Mouse (Mus musculus): ENCODE measurements around the gene Zfp36. TPM values are rescaled to one million over a fixed set of nuclear protein-coding genes. Genes with fewer than 3 reads are reported as not detected.
A peak's percentile ranks its signal among the peaks of the same experiment; 100 is the strongest.

Gene Zfp36
- polyA plus RNA-seq, 1 experiment from 2014 or later, result 26.1 TPM

DNA sequence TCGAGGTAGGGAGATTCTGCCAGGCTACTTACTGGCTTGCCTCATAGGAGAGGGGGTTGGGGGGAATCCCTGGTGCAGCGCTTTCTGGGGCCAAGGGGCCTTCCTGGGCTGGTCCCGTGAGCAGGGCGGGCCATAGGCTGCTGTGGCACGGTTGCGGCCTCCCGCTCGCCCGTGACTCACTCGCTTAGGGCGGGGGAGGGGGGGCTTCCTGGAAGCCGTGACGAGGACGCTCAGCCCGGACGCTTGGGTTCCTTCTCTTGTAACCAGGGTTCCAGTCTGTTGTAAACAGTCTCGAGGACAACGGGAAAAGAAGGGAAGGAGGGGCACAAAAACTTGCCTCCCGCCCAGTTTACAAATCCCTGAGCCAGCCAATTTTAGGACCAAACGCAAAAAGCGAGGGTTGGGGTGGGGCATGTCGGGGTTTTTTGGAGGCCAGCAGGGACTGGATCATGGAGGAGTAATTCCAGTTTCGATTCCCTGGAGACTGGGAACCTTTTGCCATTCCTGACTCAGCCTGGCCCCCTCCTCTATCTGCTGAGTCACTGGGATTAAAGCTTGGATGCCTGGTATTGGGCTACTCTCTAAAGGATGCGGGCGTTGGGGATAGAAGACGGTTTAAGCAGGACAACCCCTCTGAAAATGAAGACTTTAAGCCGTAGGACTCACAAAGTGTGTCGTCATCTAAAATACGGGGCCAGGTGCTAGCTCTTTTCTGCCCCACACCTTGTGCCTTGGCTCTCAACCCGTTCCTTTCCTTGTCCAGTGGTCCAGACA lies 1.2 kb upstream of the Zfp36 start:
- Histone ChIP-seq H3K4me1 (ENCODE audit: control insufficient read depth, insufficient read depth, low read length) (peaks cover 58% of the 10 kb centered on the region), H3K9ac (ENCODE audit: low read length) (peak overlapping the region; percentile 82), H3K4me2 (ENCODE audit: low read depth, low read length) (peak overlapping the region; percentile 69), H3K27me3 (ENCODE audit: control insufficient read depth, insufficient read depth, low read length) (no peaks in the 10 kb centered on the region), H3K9me3 (replicated peaks; ENCODE audit: control insufficient read depth, low read length) (no peaks in the 10 kb centered on the region), H3K27ac (ENCODE audit: low read length) (peak overlapping the region; percentile 100), H3K36me3 (ENCODE audit: control insufficient read depth, insufficient read depth, low read length) (peaks cover 6% of the 10 kb centered on the region; the same call in 1 of the 2 replicates), H3K4me3 (replicated peaks; ENCODE audit: low read length) (peak overlapping the region; percentile 43)
- ATAC-seq (ENCODE audit: insufficient read depth, low FRiP score), result peak; percentile 55
- 3% methylated on average over 30 of the region's 30 CpGs for WGBS

DNA sequence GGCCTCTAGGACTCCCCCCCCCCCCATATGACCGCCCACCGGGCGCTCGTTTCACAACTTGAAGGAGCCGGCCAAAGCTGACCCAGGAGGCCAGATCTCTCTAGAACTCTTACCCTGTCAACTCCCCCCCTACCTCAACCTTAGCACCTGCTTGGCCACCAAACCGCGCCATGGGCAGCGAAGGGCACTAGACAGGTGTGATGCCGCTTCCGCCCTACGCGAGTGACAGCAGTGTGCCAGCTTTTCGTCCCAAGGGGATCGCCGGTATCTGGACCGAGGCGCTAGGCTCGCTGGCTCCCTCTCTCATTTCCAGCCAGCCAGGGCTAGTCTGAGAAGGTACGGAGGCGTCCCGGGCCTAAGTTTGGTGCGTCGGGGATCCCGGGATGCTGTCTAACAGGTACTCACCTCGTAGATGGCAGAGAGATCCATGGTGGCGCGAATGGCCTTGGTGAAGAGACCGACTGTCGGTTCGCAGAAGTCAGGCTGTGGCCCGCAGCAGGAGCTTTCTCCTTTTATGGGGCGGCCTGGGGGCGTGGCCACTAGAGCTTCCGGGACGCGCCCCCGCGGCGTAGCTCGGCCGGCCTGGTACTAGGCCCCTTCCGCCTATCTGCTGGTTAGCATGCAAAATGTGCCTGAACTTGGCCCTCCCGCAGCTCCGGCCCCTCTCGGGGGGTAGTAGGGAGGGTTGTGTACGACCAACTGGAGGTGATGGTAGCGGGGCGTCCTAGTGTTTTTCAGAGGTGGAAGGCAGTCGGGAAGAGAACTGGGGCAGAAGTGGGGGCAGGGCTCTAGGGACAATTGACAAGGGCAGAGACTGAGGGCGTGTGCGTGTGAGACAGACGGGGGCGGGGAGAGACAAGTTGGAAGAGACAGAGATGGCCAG lies 1.0 kb downstream of the Zfp36 start:
- no peaks in the 10 kb centered on the region for H3K27me3 ChIP-seq (ENCODE audit: control insufficient read depth, insufficient read depth, low read length)
- peaks cover 56% of the 10 kb centered on the region for H3K4me1 ChIP-seq (ENCODE audit: control insufficient read depth, insufficient read depth, low read length)
- H3K9ac ChIP-seq (ENCODE audit: low read length), result peak overlapping the region; percentile 99
- peak overlapping the region; percentile 100 for H3K27ac ChIP-seq (ENCODE audit: low read length)
- peaks cover 6% of the 10 kb centered on the region; the same call in 1 of the 2 replicates for H3K36me3 ChIP-seq (ENCODE audit: control insufficient read depth, insufficient read depth, low read length)
- no peaks in the 10 kb centered on the region for H3K9me3 ChIP-seq (replicated peaks; ENCODE audit: control insufficient read depth, low read length)
- H3K4me2 ChIP-seq (ENCODE audit: low read depth, low read length), result peak overlapping the region; percentile 97
- WGBS, result under 1% methylated on average over 53 of the region's 53 CpGs
- peak overlapping the region; percentile 89 for H3K4me3 ChIP-seq (replicated peaks; ENCODE audit: low read length)
- ATAC-seq (ENCODE audit: insufficient read depth, low FRiP score), result peak; percentile 42

DNA sequence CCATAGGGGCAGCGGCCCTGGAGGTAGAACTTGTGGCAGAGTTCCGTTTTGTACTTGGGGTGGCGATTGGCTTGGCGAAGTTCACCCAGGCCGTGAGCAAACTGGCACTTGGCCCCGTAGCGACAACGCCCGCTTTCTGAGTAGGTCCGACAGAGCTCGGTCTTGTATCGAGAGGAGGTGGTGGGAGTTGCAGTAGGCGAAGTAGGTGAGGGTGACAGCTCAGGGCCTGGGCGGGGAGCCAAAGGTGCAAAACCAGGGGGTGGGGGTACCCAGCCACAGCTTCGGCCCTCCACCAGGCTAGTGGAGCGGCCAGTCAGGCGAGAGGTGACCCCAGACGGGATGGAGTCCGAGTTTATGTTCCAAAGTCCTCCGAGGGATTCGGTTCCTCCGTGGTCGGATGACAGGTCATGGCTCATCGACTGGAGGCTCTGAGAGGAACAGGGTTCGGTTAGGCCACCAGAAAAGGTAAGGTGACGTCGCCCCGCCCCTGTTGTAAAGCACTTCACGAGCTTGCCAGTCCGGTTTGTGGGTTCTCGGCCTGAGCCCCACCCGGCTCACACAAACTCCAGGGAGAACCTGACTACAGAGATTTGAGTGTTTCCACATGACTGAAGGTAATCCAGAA lies 1.9 kb downstream of the Zfp36 start:
- peak overlapping the region; percentile 97 for H3K4me2 ChIP-seq (ENCODE audit: low read depth, low read length)
- peaks cover 52% of the 10 kb centered on the region for H3K4me1 ChIP-seq (ENCODE audit: control insufficient read depth, insufficient read depth, low read length)
- peak overlapping the region; percentile 89 for H3K4me3 ChIP-seq (replicated peaks; ENCODE audit: low read length)
- no peaks in the 10 kb centered on the region for H3K9me3 ChIP-seq (replicated peaks; ENCODE audit: control insufficient read depth, low read length)
- H3K9ac ChIP-seq (ENCODE audit: low read length), result peak overlapping the region; percentile 99
- H3K27me3 ChIP-seq (ENCODE audit: control insufficient read depth, insufficient read depth, low read length), result no peaks in the 10 kb centered on the region
- peak overlapping the region; percentile 100 for H3K27ac ChIP-seq (ENCODE audit: low read length)
- H3K36me3 ChIP-seq (ENCODE audit: control insufficient read depth, insufficient read depth, low read length), result peaks cover 6% of the 10 kb centered on the region; the same call in 1 of the 2 replicates
- ATAC-seq (ENCODE audit: insufficient read depth, low FRiP score), result no peak
- WGBS, result 19% methylated on average over 32 of the region's 32 CpGs

DNA sequence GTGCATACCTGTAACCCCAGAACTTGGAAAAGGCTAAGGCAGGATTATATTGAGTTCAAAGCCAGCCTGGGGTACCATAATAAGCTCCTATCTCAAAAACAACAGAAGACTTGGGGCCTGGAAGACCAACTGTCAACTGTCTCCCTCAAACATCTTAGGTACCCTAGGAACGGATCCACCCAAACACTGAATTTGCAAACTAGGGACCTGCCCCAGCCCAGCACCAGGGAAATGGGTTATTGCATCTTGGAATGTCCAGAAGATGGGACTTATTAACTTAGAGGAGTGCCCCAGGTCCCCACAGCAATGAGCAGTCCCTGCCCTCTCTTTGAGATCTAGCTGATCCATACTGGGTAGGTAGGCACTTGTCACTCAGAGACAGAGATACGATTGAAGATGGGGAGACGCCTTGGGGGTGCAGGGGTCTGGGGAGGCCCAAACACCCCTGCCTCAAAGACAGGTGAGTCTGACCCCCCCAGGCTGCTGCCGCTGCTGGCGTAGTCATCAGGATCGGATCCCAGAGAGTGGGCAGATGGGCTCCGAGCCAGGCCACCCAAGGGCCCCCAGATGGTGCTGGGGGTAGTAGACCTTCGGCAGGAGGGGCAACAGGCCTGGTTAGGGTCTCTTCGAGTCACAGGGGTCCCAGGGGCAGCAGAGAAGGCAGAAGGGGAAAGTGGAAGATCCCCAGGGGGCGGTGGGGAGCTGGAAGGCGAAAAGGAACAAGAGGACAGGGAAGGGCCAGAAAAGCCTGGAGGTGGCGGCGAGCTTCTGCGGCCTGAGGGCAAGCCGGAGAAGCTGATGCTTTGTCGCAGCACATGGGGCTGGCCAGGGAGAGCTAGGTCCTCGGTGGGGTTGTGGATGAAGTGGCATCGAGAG lies 2.6 kb downstream of the Zfp36 start:
- H3K9ac ChIP-seq (ENCODE audit: low read length), result peak overlapping the region; percentile 99
- ATAC-seq (ENCODE audit: insufficient read depth, low FRiP score), result no peak
- no peaks in the 10 kb centered on the region for H3K9me3 ChIP-seq (replicated peaks; ENCODE audit: control insufficient read depth, low read length)
- H3K4me3 ChIP-seq (replicated peaks; ENCODE audit: low read length), result peak overlapping the region; percentile 89
- peak overlapping the region; percentile 100 for H3K27ac ChIP-seq (ENCODE audit: low read length)
- H3K4me1 ChIP-seq (ENCODE audit: control insufficient read depth, insufficient read depth, low read length), result peaks cover 45% of the 10 kb centered on the region
- no peaks in the 10 kb centered on the region for H3K27me3 ChIP-seq (ENCODE audit: control insufficient read depth, insufficient read depth, low read length)
- H3K36me3 ChIP-seq (ENCODE audit: control insufficient read depth, insufficient read depth, low read length), result peaks cover 6% of the 10 kb centered on the region; the same call in 1 of the 2 replicates
- H3K4me2 ChIP-seq (ENCODE audit: low read depth, low read length), result peak overlapping the region; percentile 97
- 58% methylated on average over 18 of the region's 18 CpGs for WGBS

DNA sequence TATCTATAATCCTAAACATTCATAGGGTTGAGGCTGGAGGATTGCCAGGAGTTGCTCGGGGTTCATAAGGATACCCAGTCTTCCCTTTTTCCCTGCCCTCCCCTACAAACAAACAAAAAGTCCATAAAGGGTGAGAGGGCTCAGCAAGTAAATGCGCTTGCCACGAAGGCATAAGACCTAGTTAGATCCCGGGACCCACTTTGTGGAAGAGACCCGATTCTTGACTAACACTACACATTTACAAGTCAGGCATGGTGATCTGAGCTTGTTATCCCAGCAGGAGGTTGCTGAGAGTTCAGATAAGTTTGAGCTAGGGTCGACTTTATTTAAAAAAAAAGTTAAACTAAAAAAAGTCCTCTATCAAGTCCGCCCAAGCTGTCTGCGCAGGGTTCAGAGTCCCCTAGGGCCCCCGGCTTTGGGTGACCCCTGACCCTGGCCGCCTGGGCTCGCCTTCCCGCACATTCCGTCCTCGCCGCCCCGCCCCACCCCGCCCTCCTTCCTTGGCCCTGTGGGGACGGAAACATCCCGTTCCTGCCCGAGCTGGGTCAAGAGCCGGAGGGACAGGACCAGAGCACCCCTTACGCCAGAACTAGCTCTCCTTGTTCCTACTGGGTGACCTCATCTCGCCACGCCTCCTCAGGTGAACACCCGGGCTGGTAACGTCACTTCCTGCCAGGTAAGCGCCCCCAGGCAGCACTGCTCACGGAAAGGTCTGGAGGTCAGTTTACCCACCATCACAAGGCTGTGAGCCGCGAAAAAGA lies 3.9 kb downstream of the Zfp36 start:
- 3% methylated on average over 30 of the region's 30 CpGs for WGBS
- ATAC-seq (ENCODE audit: insufficient read depth, low FRiP score), result peak; percentile 14
- Histone ChIP-seq H3K9me3 (replicated peaks; ENCODE audit: control insufficient read depth, low read length) (no peaks in the 10 kb centered on the region), H3K4me3 (replicated peaks; ENCODE audit: low read length) (peak overlapping the region; percentile 89), H3K36me3 (ENCODE audit: control insufficient read depth, insufficient read depth, low read length) (peaks cover 6% of the 10 kb centered on the region; the same call in 1 of the 2 replicates), H3K27ac (ENCODE audit: low read length) (peak overlapping the region; percentile 100), H3K4me1 (ENCODE audit: control insufficient read depth, insufficient read depth, low read length) (peaks cover 35% of the 10 kb centered on the region), H3K4me2 (ENCODE audit: low read depth, low read length) (peak overlapping the region; percentile 97), H3K9ac (ENCODE audit: low read length) (peak overlapping the region; percentile 79), H3K27me3 (ENCODE audit: control insufficient read depth, insufficient read depth, low read length) (no peaks in the 10 kb centered on the region)

DNA sequence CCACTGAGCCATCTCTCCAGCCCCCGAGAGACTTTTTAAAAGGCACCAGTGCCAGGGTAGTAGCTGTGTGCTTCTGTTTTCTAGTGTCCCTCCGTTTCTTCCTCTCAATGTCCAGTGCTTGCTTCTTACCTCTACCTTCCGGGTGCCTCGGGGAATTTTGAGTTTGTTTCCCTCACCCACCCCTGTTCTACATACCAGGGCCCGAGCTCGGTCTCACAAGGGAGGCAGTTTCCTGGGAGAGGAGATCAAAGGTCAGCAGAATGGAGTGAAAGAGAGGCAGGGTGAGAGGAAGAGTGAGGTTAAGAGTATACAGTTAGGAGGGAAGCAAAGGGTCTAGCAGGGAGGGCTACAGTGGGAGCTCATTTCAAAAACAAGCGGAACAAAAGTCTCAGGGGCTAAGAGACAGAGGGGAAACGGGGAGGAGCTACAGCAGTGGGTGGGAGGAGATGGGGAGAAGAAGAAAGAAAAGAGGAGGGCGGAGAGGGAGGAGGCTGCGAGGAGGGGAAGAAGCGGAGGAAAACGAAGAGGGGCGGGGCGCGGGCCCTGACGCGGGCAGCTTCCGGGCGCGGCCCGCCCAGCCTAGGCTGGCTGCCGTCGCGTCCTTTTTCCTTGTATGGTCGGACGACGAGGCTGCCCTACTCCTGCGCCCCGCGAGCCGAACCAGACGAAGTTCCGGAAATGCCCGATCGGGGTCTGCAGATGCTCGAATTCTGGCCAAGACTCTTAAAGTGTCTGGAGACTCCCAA lies 4.7 kb downstream of the Zfp36 start:
- peak overlapping the region; percentile 89 for H3K4me3 ChIP-seq (replicated peaks; ENCODE audit: low read length)
- H3K27ac ChIP-seq (ENCODE audit: low read length), result peak overlapping the region; percentile 100
- H3K4me2 ChIP-seq (ENCODE audit: low read depth, low read length), result peak overlapping the region; percentile 97
- peak overlapping the region; percentile 79 for H3K9ac ChIP-seq (ENCODE audit: low read length)
- H3K27me3 ChIP-seq (ENCODE audit: control insufficient read depth, insufficient read depth, low read length), result no peaks in the 10 kb centered on the region
- peaks cover 35% of the 10 kb centered on the region for H3K4me1 ChIP-seq (ENCODE audit: control insufficient read depth, insufficient read depth, low read length)
- ATAC-seq (ENCODE audit: insufficient read depth, low FRiP score), result peak; percentile 61
- no peaks in the 10 kb centered on the region for H3K9me3 ChIP-seq (replicated peaks; ENCODE audit: control insufficient read depth, low read length)
- WGBS, result under 1% methylated on average over 35 of the region's 36 CpGs
- H3K36me3 ChIP-seq (ENCODE audit: control insufficient read depth, insufficient read depth, low read length), result peaks cover 6% of the 10 kb centered on the region; the same call in 1 of the 2 replicates

DNA sequence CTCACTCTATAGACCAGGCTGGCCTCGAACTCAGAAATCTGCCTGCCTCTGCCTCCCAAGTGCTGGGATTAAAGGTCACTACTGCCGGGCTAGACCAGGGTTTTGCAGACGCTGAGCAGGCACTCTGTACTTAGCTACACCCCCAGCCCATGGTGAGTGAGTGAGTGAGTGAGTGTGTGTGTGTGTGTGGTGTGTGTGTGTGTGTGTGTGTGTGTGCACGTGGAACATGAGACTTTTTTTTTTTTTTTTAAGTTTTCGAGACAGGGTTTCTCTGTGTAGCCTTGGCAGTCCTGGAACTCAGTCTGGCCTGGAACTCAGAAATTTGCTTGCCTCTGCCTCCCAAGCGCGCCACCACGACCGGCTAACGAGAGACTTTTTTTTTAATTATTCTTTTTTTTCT lies 5.4 kb downstream of the Zfp36 start:
- no peaks in the 10 kb centered on the region for H3K9me3 ChIP-seq (replicated peaks; ENCODE audit: control insufficient read depth, low read length)
- peak overlapping the region; percentile 70 for H3K9ac ChIP-seq (ENCODE audit: low read length)
- H3K4me1 ChIP-seq (ENCODE audit: control insufficient read depth, insufficient read depth, low read length), result peaks cover 35% of the 10 kb centered on the region
- H3K27ac ChIP-seq (ENCODE audit: low read length), result peak overlapping the region; percentile 100
- peak overlapping the region; percentile 89 for H3K4me3 ChIP-seq (replicated peaks; ENCODE audit: low read length)
- peaks cover 6% of the 10 kb centered on the region; the same call in 1 of the 2 replicates for H3K36me3 ChIP-seq (ENCODE audit: control insufficient read depth, insufficient read depth, low read length)
- peak overlapping the region; percentile 97 for H3K4me2 ChIP-seq (ENCODE audit: low read depth, low read length)
- 68% methylated on average over 10 of the region's 10 CpGs for WGBS
- ATAC-seq (ENCODE audit: insufficient read depth, low FRiP score), result no peak
- no peaks in the 10 kb centered on the region for H3K27me3 ChIP-seq (ENCODE audit: control insufficient read depth, insufficient read depth, low read length)

Measured in stomach, embryonic 16.5 days (tissue).